Mouse (Mus musculus) retina, embryonic 14.5 days (tissue): Measurements from ENCODE around the gene Prph2.

Experiments
- DNase-seq: peaks from one replicate; pipeline ENCODE4 v3.0.0-alpha.2; 2015; ENCODE audit warnings: low spot score

Gene Prph2

DNA sequence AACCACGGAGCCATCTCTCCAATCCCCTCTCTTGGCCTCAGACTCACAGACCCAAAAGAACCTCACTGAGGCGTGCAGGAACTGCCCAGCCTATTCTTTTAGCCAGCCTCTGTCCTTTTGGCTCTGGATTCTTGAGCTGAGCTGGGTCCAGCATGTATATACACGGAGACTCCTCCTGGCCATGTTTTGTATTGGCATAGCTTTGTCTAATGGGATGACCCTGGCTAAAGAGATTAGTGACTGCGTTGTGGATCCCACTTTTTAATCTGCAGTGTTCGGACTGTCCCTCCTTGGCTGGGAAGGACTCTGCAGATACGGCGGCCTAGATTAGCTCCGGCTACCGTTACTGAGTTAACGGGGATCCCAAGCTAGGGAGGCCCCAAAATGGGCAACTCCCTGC, at the start of gene Prph2:
Gene Prph2 (plus strand): TSS at position 274 of the 400 bp plus-strand sequence.
- DNase-seq, result no peak

DNA sequence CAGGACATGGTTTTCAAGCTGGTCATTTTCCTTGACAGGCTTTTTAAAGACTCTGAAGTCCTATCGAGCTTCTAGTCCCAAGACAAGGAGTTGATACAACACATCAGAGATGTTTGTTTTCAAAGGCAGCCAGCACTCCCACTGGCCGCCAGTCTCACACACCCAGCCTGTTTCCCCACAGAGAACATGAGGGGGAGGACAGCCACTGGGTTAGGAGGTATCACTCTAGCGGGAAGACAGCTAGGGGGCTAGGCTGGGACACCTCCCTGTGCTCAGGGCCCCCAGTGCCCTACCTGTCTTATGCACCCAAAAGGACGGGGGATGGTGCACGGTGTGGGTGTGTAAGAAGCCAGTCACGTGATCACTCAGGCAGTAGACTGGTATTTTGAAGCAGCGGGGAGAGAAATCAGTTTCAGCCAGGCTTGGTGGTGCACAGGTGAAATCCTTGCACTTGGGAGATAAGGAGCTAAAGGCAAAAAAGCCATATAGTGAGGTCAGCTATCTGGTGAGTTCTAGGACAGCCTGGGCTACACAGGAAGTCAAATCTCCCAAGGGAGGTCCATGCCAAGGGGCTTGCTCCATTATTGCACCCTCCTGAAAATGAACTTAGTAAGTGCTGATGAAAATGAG, 45.6 kb upstream of the Prph2 start:
- no peak for DNase-seq

DNA sequence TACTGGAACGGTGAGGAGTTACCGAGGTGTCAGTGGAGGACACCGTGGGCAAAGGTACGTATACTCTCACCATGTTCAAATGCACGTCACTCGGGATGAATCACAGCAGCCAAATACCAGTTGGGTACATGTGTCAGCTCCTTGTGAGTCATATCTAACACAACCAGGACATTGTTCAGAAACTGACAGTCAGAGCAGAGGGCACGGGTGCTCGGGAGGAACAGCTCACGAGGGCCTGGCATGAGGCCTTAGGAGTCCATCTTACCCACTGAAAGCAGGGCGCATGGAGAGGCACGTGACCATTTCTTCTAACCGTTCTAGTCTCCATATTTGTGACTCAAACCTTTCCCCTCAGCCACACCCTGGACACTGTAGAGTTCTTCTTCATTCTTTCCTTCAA, 43.4 kb upstream of the Prph2 start:
- no peak for DNase-seq

DNA sequence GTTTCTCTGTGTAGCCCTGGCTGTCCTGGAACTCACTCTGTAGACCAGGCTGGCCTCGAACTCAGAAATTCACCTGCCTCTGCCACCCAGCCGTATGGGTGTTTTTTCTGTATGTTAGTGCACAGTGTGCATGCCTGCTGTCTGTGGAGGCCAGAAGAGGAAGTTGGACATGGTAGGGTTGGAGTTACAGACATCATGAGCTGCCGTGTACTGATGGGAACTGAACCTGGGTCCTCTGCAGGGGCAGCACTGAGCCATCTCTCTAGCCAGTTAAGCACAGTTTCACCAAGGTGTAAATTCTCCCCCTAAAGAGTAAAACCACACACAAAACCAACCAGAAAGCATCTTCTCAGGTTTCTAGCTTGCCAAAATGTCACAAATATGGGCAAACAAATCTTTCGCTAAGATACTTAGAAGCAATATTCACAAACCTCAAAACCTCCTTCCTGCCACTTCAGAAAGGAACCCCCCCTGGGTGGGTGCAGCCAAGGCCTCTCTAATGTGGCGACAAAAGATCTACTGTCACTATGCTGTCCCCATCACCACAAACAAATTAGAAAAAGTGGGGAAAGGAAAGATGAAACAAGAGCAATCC, 40.0 kb upstream of the Prph2 start:
- DNase-seq, result no peak

DNA sequence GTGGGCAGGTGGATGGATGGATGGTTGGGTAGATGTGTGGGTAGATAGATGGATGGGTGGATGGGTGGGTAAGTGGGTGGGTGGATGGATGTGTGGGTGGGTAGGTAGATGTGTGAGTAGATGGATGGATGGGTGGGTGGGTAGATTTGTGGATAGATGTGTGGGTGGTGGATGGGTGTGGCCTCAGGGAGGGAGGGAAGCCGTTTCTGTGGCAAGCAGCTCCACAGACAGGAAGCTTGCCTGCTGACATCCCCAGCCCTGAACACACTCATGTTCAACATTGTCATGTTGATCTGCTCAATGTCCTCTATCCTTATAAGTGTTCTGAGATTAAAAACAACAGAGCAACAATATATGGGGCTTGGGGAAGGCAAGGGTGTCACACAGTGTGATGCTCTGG, 39.3 kb upstream of the Prph2 start:
- no peak for DNase-seq

GRCm38 (mm10) chr17:46872806-46873205, 37.5 kb upstream of the Prph2 start:
- no peak for DNase-seq

DNA sequence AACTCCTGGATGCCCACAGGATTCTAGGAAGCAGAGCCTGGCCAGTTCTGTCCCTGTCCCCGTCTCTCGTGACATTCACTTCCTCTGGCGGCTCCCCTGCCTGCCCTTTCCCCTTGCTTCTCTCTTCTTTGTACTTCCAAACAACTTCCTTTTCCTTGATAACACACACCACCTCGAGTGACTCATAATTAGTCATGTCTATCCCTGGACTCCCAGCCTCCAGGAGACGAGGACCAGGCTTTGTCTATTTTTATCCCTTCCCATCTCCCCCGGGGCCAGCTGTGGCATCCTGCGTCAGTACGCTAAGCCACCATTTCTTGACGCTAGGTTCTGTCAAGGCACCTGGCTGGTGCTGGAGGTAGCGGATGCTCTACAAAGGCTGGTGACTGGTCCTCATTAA, 36.1 kb upstream of the Prph2 start:
- no peak for DNase-seq

DNA sequence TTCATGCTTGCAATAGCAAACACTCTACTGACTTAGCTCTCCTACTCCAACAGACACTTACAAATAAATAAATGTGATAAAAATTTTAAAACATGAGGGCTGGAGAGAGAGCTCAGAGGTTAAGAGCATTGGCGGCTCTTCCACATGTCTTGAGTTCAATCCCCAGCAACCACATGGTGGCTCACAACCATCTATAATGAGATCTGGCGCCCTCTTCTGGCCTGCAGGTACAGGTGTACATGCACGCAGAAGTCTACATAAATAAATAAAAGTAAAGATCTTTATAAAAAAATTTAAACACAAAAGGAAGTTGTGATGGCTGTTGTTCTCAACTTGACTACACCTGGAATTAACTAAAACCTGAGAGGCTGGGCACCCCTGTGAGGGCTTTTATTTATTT, 34.6 kb upstream of the Prph2 start:
- DNase-seq, result no peak

- DNase-seq, result no peak
Measured at GRCm38 (mm10) chr17:46876371-46876950, 33.8 kb upstream of the Prph2 start.

GRCm38 (mm10) chr17:46877061-46877460, 33.2 kb upstream of the Prph2 start:
- no peak for DNase-seq

DNA sequence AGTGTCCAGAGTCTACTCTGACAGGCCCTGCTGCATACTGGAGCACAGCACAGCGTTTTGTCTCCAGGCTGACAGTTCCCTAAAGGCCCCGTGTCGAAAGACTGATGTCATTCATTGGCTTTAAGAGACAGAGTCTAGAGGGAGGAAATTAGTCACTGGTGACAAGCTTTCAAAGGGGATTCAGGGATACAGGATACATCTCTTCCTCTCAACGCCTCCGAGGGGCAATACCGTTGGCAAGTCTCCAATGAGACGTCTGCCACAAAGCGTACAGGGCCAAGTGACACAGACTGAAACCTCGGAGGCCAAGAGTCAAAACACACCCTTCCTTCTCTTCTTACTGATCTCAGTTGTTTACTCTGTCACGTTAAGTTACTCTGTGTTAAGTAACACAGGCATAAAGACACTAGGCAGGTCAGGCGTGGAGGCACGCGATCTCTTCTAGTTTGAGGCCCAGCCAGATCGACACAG, 30.4 kb upstream of the Prph2 start:
- DNase-seq, result no peak

DNA sequence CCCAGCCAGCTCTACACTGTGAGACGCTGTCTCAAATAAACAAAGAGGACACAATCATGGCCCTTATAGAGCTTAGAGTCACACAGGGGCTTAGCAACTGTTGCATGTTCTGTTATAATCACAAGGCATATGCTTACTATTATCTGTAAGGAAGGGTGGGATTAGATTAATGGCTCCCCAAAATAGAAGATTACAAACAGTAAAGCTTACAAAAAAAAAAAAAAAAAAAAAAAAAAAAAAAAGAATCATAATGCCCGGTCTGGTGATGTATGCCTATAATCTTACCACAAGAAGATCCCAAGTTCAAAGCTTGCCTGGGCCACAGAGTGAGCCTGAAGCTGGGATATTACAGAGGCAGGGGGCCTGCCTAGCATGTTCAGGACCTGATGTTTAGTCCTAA, 29.9 kb upstream of the Prph2 start:
- DNase-seq, result no peak

DNA sequence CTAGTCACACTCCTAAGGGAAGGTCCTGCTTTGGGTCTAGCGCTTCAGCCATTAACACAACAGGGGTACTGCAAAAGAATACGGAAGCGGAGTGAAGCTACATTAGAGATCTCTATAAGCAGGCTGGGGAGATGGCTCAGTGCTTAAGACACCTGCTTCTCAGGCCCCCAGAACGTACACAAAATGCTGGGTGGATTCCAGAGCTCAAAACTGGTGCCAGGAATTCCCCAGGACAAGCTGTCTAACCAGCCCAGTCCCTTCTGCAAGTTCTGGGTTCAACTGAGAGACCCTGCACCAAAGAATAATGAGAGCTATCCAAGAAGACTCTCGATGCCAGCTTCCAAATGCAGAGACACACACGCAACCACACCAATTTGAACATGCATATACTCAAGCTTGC, 28.5 kb upstream of the Prph2 start:
- DNase-seq, result no peak

GRCm38 (mm10) chr17:46883107-46883506, 27.2 kb upstream of the Prph2 start:
- no peak for DNase-seq

GRCm38 (mm10) chr17:46884766-46885165, 25.5 kb upstream of the Prph2 start:
- DNase-seq, result no peak

- DNase-seq, result no peak
Measured at GRCm38 (mm10) chr17:46885218-46885909, 24.9 kb upstream of the Prph2 start.

DNA sequence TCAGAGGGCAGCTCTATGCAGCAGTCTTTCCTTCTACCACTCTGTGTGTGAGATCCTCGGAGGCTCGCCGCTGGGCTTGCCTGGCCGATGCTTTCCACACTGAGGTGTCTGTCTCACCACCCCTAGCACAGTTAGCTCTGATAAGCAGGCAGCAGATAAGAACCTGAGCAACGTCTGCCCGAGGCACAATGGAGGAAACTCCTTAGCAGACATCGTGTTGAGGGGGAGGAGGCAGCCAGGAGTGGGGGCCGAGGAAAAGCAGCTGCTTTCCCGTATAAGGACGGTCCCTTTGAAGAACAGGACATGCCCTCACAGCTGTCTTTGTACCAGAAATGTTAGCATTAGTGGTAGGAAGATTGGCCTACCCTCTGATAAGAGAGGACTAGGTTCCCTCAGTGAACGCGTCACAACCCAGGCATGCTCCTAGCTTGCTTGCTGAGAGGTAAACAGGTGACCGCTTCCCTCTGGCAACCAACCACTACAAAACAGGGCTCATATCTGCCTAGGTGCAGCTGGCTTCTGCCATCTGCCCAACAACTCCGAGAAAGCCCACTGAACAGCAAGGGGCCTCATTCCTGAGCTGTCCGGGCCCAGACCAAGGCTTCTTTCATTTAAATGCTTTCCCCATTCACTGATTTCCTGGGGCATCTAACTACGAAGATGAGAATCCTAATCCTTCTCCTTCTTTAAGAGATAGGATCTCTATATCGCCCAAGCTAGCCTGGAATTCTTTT, 24.2 kb upstream of the Prph2 start:
- DNase-seq, result no peak

DNA sequence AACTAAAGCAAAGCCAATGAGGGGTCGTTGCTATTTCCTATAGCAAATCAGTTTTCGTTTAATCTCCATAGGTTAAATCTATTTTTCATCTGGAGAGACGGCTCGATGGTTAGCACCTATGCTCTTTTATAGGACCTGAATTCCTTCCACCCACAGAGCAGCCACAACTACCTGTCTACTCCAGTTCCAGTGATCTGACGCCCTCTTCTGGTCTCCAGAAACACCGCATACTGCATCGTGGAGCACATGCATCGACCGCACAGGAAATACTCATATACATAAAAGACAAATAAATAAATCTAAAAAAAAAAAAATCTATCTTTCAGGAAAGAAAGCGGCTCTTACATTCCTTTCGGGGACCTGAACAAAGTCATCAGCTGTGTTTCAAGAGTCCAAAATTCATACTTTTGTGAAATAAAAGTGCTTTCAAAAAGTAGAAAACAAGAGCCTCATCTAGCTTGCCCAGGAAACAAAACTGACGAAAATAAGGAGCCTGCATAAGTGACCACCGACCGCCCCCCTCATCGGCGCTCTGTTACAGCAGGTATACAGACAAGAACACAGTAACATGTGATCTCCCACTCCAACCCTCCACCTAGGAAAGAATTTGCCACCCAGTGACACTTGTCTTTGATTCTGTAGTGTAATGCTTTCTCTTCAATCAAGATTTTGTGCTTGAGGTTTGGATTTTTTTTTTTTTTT, 21.6 kb upstream of the Prph2 start:
- peak; percentile 62 for DNase-seq

DNA sequence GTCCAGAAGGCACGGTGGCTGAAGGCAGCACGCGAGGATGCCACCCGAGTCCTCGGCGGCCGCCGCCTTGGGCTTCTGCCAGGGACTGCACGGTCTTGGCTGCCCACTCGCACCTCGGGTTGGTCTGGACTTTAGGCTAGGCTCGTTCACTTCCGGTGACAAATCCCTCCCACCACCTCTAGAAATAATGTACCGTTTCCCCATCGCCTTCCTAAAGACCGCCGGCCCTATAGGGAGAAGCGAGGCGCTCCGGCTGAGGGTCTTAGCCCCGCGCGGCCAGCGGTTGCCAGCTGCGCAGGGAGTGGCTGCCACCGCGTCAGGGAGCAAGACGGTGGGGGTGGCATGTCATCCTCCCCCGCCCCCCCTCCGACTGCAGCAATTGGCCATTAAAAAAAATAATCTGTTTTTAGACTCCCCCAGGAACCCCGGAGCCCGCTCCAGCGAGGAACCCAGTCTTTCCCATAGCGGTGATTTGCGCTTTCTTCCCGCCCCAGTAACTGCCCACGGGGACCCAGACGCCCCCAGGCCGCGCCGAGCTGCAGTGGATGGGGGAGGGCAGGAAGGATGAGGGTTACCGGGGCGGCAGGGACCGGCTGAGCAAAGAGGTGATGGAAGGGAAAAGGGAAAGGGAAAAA, 20.7 kb upstream of the Prph2 start:
- DNase-seq, result peak; percentile 79

DNA sequence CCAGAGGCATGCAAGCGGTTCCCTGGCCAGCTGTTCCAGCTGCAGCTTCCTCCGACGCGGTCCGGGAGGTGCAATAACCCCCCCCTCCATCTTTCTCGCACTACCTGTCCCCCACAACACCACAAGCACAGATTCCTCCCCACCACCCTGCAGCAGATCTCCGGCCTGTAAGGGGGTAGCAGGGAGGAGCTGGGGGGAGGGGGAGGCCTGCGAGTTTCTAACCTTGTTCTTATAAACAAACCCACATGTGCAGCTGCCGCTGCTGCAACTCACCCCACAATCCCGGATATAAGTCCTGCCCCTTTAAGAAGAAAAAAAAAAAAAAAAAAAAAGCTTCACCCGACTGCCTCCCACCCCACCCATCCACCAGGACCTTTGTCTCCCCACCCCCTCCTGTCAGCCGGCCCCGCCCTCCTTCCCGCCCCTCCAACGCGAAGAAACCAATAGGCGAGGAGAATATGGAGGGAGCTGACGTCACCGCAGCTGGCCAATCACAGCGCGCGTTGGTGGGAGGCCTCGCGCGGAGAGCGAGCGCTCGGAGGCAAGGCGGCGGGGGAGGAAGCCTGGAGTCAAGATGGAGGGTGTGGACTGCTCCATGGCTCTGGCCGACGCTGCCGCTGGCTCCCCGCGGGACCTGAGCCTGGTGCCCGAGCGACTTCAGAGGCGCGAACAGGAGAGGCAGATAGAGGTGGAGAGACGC, 20.0 kb upstream of the Prph2 start, which contains the start of gene Tbcc:
Gene Tbcc (plus strand): TSS at position 569 of the 700 bp plus-strand sequence.
- peak; percentile 98 for DNase-seq
